Mouse (Mus musculus) heart, adult 2 months (tissue): Measurements from ENCODE around the gene H2al1i.
"Not testable (repeated sequence)": the region's sequence is repeated elsewhere in the genome, so short reads cannot be mapped to it uniquely, and the experiment has no call there.

Experiments used
- CTCF ChIP-seq: fragments of 200-600 bp; IDR thresholded peaks from 2 replicates; pipeline ENCODE4 v1.8.1; 2022; ENCODE audit warnings: antibody characterized with exemption, mild to moderate bottlenecking, moderate library complexity
- POLR2A ChIP-seq: fragments of 200-500 bp; IDR thresholded peaks from 2 replicates; pipeline ENCODE4 v1.6.1; 2011; ENCODE audit warnings: mild to moderate bottlenecking, low read depth, low read length, control low read depth; ENCODE audit not compliant: insufficient read depth

- TF ChIP-seq POLR2A, CTCF: not testable (repeated sequence)
Measured at GRCm38 (mm10) chrX:11324359-11324758, at the start of gene H2al1i.
